Mouse (Mus musculus) CD4-positive, CD25-positive, alpha-beta regulatory T cell, adult 2 months (primary cell): Measurements from ENCODE around the gene Rhbdf2.
A peak's percentile ranks its signal among the peaks of the same experiment; 100 is the strongest.

Experiments used
- DNase-seq: peaks from one replicate; pipeline ENCODE4 v3.0.0-alpha.2; 2012; ENCODE audit warnings: low read depth, low spot score

Rhbdf2 gene

GRCm38 (mm10) chr11:116644225-116645112 lies 17.6 kb upstream of the Rhbdf2 start:
- no peak for DNase-seq

- no peak for DNase-seq
Observed at GRCm38 (mm10) chr11:116643579-116644224, 16.9 kb upstream of the Rhbdf2 start.

GRCm38 (mm10) chr11:116642681-116643578 lies 16.1 kb upstream of the Rhbdf2 start:
- DNase-seq, result peak; percentile 91

DNA sequence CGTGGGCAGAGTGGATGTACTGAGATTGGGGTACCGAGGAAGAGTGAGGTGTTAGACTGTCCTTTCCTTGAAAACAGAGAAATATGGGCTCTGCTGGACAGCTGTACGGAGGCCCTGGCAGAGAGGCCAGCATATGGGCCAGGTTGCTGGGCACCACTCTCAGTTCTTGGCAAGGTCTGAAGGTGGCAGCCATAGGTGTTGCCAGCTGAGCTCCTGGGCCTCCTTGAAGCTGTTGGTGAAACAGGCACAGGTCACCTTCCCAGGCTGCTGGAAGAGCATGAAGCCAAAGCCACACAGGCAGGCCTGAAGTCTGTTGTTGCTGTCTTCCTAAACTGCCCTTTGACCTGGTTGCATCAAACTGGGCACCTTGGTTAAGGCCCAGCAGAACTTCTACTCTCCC lies 14.9 kb upstream of the Rhbdf2 start:
- DNase-seq, result no peak

- DNase-seq, result peak; percentile 58
Observed at GRCm38 (mm10) chr11:116641168-116641567, 14.3 kb upstream of the Rhbdf2 start.

- peak; percentile 42 for DNase-seq
Observed at GRCm38 (mm10) chr11:116636607-116637006, 9.8 kb upstream of the Rhbdf2 start.

- no peak for DNase-seq
Observed at GRCm38 (mm10) chr11:116632962-116633361, 6.1 kb upstream of the Rhbdf2 start.

- DNase-seq, result no peak
Observed at GRCm38 (mm10) chr11:116630171-116630965, 3.5 kb upstream of the Rhbdf2 start.

DNA sequence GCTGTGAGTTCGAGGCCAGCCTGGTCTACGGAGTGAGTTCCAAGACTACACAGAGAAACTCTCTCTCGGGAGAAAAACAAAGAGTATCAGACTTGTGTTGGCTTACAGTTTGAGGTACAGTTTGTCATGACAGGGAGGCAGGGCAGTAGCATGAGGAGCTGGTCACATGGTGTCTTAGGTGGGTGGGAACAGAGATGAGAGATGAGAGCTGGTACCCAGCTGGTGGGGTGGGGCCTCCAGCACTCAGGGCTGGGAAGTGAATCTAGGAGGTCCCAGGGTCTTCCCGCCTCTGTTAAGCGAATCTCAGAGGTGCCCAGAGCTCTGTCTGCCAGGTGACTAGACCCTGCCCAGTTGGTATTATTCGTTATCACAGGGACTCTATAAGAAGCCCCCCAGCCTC lies 2.7 kb upstream of the Rhbdf2 start:
- no peak for DNase-seq

DNA sequence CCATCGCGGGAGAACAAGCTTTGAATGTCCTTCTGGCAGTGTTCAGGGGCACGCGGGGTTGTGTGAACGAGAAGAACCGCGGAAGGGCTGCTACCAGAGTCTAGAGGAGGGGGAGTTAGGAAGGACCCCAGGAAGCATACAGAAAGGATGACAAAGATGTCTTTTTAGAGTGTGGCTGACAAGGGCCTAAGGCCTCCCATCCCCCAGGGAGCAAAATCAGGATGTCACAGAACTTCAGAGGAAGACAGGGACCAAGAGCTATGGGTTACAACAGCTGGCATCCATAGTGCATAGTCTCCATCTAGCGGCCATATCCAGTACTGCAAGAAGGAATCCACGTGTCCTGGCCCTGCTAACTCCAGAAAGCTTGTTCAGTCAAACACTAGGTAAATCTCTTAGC lies 1.9 kb upstream of the Rhbdf2 start:
- DNase-seq, result peak; percentile 92

DNA sequence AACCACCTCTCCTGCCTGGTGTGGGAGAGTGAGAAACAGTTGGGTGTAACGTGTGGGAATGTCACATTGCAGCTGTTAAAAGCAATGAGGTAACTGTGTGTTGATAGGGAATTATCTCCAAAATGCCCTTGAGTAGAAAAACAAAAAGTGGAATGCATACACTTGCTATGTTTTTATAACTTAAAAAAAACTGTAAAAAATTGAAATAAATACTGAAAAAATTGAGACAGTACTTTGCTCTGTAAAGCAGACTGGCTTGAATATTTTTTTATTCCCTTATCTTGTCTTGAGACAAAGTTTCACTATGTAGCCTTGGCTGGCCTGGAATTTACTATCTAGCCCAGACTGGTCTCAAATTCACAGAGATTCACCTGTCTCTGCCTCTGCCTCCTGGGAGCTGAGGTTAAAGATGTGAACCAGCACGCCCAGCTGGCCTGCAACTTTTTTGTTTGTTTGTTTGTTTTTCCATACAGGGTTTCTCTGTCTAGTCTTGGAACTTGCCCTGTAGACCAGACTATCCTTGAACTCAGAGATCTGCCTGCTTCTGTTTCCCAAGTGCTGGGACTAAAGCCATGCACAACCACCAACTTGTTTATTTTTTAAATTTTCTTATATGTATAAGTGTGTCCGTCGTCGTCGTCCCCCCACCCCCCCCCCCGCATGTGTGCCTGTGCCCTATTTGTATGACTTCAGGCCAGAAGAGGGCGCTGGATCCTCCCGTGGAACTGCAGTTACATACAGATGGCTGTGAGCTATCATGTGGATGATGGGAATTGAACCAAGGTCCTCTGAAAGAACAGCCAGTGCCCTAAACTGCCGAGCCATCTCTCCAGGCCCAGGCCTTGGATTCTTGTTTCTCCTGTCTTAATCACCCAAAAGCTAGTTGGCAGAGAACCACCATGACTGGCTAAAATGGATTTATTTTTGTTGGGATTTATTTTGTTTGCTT lies 527 bp upstream of the Rhbdf2 start:
- peak; percentile 74 for DNase-seq

- peak; percentile 85 for DNase-seq
Observed at GRCm38 (mm10) chr11:116625081-116626000, 1.5 kb downstream of the Rhbdf2 start.

DNA sequence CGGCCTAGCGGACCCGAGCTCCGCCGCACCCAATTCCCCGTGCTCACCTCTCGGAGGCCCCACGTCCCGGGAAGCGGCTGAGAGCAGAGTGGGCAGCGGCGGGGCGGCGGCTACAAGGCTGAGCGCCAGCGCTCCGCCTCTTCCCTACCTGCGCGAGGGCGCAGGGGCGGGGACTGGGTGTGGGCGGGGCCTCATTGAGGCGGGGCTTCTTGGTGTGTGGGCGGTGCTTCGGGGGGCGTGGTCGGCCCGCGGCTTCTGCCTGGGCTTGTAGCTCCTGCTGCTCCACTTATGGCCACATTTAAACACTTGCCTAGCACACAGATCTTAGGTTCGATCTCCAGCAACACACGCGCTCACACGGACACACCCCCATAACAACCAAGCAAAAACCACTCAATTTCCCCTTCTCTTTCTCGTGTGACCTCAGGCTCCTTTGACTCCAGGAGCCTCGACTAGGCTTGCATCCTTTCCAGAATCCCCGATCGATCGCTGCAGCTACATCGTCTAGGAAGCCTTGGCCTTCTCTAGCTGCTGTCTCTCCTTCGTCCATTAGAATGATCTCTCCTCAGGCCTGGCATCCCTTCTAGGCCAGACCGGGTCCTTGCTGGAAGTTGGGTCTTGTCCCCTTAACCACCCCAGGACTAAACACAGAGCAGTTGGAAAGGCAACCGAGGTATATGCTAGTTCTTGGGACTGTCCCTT lies 2.5 kb downstream of the Rhbdf2 start:
- DNase-seq, result peak; percentile 93

- peak; percentile 55 for DNase-seq
Observed at GRCm38 (mm10) chr11:116623281-116624124, 3.3 kb downstream of the Rhbdf2 start.

DNA sequence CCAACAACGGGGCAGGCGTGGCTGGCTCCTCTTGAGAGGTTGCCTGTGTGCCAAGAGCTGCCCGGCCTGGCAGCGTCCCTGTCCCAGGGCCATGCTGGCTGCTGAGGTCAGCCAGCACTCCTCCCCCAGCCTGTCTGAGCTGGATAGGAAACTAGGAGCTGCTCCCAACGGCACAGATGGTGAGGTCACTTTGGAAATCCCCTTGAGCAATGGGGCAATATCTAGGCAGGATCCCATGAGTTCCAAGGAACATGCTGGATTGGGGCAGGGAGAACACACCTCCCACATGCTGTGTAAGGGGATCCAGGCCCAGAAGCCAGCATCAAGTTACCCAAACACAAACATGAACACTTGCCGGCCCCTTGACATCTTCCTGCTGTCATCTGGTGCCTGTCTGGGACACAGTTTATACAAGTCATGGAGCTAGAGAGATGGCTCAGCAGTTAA lies 5.5 kb downstream of the Rhbdf2 start:
- DNase-seq, result no peak

DNA sequence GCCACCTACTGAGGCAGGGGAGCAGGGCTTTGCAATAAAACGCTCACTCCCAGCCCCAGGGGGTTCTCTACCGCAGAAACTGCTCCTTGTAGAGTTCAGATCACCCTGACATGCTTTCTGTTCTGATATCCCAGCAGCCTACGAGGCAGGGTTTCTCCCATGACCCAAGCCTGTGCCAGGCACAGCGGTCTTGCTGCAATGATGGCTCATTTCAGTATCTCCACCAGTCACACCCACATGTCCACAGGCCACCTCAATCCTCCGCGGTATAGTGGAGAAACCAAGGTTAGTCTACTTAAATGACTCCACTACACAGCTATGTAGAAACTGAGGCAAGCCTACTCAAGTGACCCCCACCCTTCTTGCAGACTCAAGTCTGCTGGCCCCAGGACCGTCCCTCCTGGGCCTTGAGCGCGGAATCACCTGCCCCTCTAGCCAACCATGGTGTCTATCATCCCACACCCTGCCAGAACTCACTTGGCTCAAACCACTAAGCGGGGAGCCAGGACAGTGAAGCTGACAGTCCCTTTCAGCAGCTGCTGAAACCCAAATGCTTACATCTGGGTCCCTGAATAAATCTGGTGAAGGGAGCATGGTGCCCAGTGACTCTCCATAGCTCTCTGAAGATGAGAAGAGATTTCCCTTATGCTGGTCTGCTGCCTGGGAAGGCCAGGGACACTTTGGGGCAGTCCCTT lies 6.1 kb downstream of the Rhbdf2 start:
- DNase-seq, result no peak

DNA sequence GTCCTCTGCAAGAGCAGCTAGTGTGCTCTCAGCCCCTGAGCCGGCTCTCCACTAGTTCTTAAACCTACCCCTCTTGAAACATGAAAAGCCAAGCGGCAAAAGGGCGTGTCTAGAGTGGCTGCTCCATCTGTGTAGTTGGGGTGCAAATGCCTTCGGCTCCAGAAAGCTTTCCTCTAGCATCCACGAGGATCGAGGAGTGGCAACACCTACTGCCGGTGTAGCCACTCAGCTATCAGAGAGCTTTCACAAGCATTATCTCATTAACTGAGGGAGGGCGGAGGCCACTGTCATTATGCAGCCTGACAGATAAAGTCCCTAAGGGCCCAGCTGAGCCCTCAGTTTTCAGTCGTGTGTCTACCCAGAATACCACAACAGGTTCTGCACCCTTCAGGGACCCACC lies 6.7 kb downstream of the Rhbdf2 start:
- no peak for DNase-seq
